Mouse (Mus musculus) forebrain, embryonic 14.5 days (tissue): ENCODE results near the gene Krtcap3. TPM values are rescaled to one million over a fixed set of nuclear protein-coding genes. Genes with fewer than 3 reads are reported as not detected.
A peak's percentile ranks its signal among the peaks of the same experiment; 100 is the strongest.

Experiments used
- ATAC-seq: fragments of 200-750 bp; cut with Nextera tagmentation; 2 replicates; pipeline ENCODE4 v1.8.0; 2017; ENCODE audit warnings: mild to moderate bottlenecking, moderate library complexity
- DNase-seq: peaks from one replicate; pipeline ENCODE4 v3.0.0-alpha.2; 2015; ENCODE audit warnings: low spot score
- H3K27ac ChIP-seq: fragments of 300-500 bp; sonication (generic); 2 replicates; pipeline ENCODE4 v1.5.1; 2014; ENCODE audit warnings: low read depth, mild to moderate bottlenecking, control low read depth, low read length, moderate library complexity
- H3K27me3 ChIP-seq: fragments of 300-500 bp; sonication (generic); replicated peaks from 2 replicates; pipeline ENCODE4 v1.6.1; 2014; ENCODE audit warnings: low read length, control low read depth, mixed read lengths; ENCODE audit not compliant: control insufficient read depth, insufficient read depth
- H3K36me3 ChIP-seq: fragments of 300-500 bp; sonication (generic); 2 replicates; pipeline ENCODE4 v1.6.1; 2014; ENCODE audit warnings: low read length, control low read depth; ENCODE audit not compliant: control insufficient read depth, insufficient read depth
- H3K4me1 ChIP-seq: fragments of 300-500 bp; sonication (generic); 2 replicates; pipeline ENCODE4 v1.6.1; 2014; ENCODE audit warnings: antibody characterized with exemption, low read length, control low read depth; ENCODE audit not compliant: control insufficient read depth, insufficient read depth
- H3K4me2 ChIP-seq: fragments of 300-500 bp; sonication (generic); 2 replicates; pipeline ENCODE4 v1.6.1; 2014; ENCODE audit warnings: mild to moderate bottlenecking, control low read depth, low read length
- H3K4me3 ChIP-seq: fragments of 300-500 bp; sonication (generic); 2 replicates; pipeline ENCODE4 v1.5.1; 2014; ENCODE audit warnings: low read depth, low read length, control low read depth
- H3K9ac ChIP-seq: fragments of 300-500 bp; sonication (generic); 2 replicates; pipeline ENCODE4 v1.6.1; 2014; ENCODE audit warnings: mild to moderate bottlenecking, low read length, control low read depth, moderate library complexity
- H3K9me3 ChIP-seq: fragments of 300-500 bp; sonication (generic); replicated peaks from 2 replicates; pipeline ENCODE4 v1.6.1; 2016; ENCODE audit warnings: low read length, control low read depth, mixed read lengths; ENCODE audit not compliant: control insufficient read depth
- WGBS: fragments of 180-500 bp; shearing (Covaris S2); extraction: QIAGEN DNeasy Blood & Tissue Kit; methylation state at CpG from one replicate; pipeline ENCODE4 v1.1.7; 2014; 5-methylcytosine and 5-hydroxymethylcytosine counted together
- polyA plus RNA-seq: library from polyadenylated mRNA; unstranded; fragments of >200 nt; fragmentation: Nextera tagmentation; extraction: Ambion mirVana; gene quantifications from 2 replicates; pipeline ENCODE4 v1.2.1, GENCODE M21; 2014

The Krtcap3 gene
- polyA plus RNA-seq, 1 experiment from 2014 or later, result 2.0 TPM

GRCm38 (mm10) chr5:31219474-31219873 lies 32.0 kb upstream of the Krtcap3 start:
- 2% methylated on average over 11 of the region's 11 CpGs for WGBS

GRCm38 (mm10) chr5:31219911-31220447 lies 31.5 kb upstream of the Krtcap3 start:
- Histone ChIP-seq H3K9me3 (no peaks in the 10 kb centered on the region), H3K27me3 (no peaks in the 10 kb centered on the region), H3K36me3 (no peaks in the 10 kb centered on the region), H3K4me3 (peak overlapping the region; percentile 96), H3K9ac (peak overlapping the region; percentile 90), H3K27ac (peak overlapping the region; percentile 90), H3K4me2 (peak overlapping the region; percentile 77), H3K4me1 (peaks cover 5% of the 10 kb centered on the region; the same call in 1 of the 2 replicates)
- under 1% methylated on average over 40 of the region's 40 CpGs for WGBS
- DNase-seq, result peak; percentile 59
- peak; percentile 64 for ATAC-seq

More at GRCm38 (mm10) chr5:31219474-31219873, 32.0 kb upstream of the Krtcap3 start:
- Histone ChIP-seq H3K9me3 (no peaks in the 10 kb centered on the region), H3K4me2 (peak overlapping the region; percentile 77), H3K4me1 (peaks cover 5% of the 10 kb centered on the region; the same call in 1 of the 2 replicates), H3K4me3 (peak overlapping the region; percentile 96), H3K36me3 (no peaks in the 10 kb centered on the region), H3K9ac (peak overlapping the region; percentile 90), H3K27me3 (no peaks in the 10 kb centered on the region), H3K27ac (peak overlapping the region; percentile 90; the same call in 1 of the 2 replicates)
- DNase-seq, result no peak
- ATAC-seq, result no peak

- peak; percentile 97 for DNase-seq
- H3K9me3 ChIP-seq, result no peaks in the 10 kb centered on the region
- ATAC-seq, result peak; percentile 96
- H3K4me3 ChIP-seq, result peak within 1 kb of the TSS; percentile 96
- no peaks in the 10 kb centered on the region for H3K36me3 ChIP-seq
- under 1% methylated on average over 62 of the region's 70 CpGs for WGBS
- H3K4me2 ChIP-seq, result peak within 1 kb of the TSS; percentile 77
- H3K27me3 ChIP-seq, result no peaks in the 10 kb centered on the region
- peaks cover 5% of the 10 kb centered on the region; the same call in 1 of the 2 replicates for H3K4me1 ChIP-seq
- peak within 1 kb of the TSS; percentile 90 for H3K27ac ChIP-seq
- peak within 1 kb of the TSS; percentile 90 for H3K9ac ChIP-seq
These were observed 30.8 kb upstream of the Krtcap3 start, which contains the start of gene Ppm1g for GRCm38 (mm10) chr5:31220448-31221303. TSS of gene Ppm1g (minus strand) at chr5:31220687.

GRCm38 (mm10) chr5:31221304-31221945 lies 30.1 kb upstream of the Krtcap3 start:
- H3K4me1 ChIP-seq, result peaks cover 5% of the 10 kb centered on the region; the same call in 1 of the 2 replicates
- H3K9me3 ChIP-seq, result no peaks in the 10 kb centered on the region
- DNase-seq, result peak; percentile 82
- ATAC-seq, result 0 out of 2 replicates have a peak, but pooled peaks have one; percentile 25
- WGBS, result 16% methylated on average over 11 of the region's 11 CpGs
- H3K9ac ChIP-seq, result peak overlapping the region; percentile 84
- H3K27me3 ChIP-seq, result no peaks in the 10 kb centered on the region
- H3K4me3 ChIP-seq, result peak overlapping the region; percentile 96
- H3K27ac ChIP-seq, result peak overlapping the region; percentile 90
- no peaks in the 10 kb centered on the region for H3K36me3 ChIP-seq
- peak overlapping the region; percentile 77 for H3K4me2 ChIP-seq

GRCm38 (mm10) chr5:31222696-31223095 lies 28.8 kb upstream of the Krtcap3 start:
- H3K36me3 ChIP-seq, result no peaks in the 10 kb centered on the region
- ATAC-seq (no peak), DNase-seq (no peak)
- 96% methylated on average over 9 of the region's 9 CpGs for WGBS
- H3K27ac ChIP-seq, result no peak overlapping the region
- no peak overlapping the region for H3K4me2 ChIP-seq
- H3K9me3 ChIP-seq, result no peaks in the 10 kb centered on the region
- H3K27me3 ChIP-seq, result no peaks in the 10 kb centered on the region
- peaks cover 5% of the 10 kb centered on the region; the same call in 1 of the 2 replicates for H3K4me1 ChIP-seq
- no peak overlapping the region for H3K4me3 ChIP-seq
- no peak overlapping the region for H3K9ac ChIP-seq

- Histone ChIP-seq H3K4me3 (no peak overlapping the region), H3K9ac (no peak overlapping the region), H3K27me3 (no peaks in the 10 kb centered on the region), H3K27ac (no peak overlapping the region), H3K4me1 (peaks cover 2% of the 10 kb centered on the region; the same call in 1 of the 2 replicates), H3K36me3 (no peaks in the 10 kb centered on the region), H3K9me3 (no peaks in the 10 kb centered on the region), H3K4me2 (no peak overlapping the region)
- 75% methylated on average over 1 of the region's 1 CpGs for WGBS
- no peak for DNase-seq
- no peak for ATAC-seq
These were observed 24.9 kb upstream of the Krtcap3 start for GRCm38 (mm10) chr5:31226641-31227040.

- Histone ChIP-seq H3K9me3 (0 out of 2 replicates have a peak, but pooled peaks cover 5% of the 10 kb centered on the region), H3K9ac (peak within 1 kb of the TSS; percentile 92), H3K36me3 (peaks cover 22% of the 10 kb centered on the region), H3K4me1 (peaks cover 6% of the 10 kb centered on the region), H3K4me3 (peak within 1 kb of the TSS; percentile 97), H3K27ac (peak within 1 kb of the TSS; percentile 95), H3K4me2 (peak within 1 kb of the TSS; percentile 87), H3K27me3 (no peaks in the 10 kb centered on the region)
- WGBS, result under 1% methylated on average over 62 of the region's 103 CpGs
- peak; percentile 100 for ATAC-seq
- peak; percentile 98 for DNase-seq
These were observed 10.6 kb upstream of the Krtcap3 start, which contains the start of the genes Nrbp1 and Gm9970 for GRCm38 (mm10) chr5:31240637-31241521. TSS of gene Nrbp1 (plus strand) at chr5:31240864. TSS of gene Gm9970 (minus strand) at chr5:31241232.
